Mouse (Mus musculus) mouse trophoblast stem cell (cell line): ENCODE results near the gene Acot6.

Source experiments
- in situ Hi-C, 2 experiments: fragments of 300-500 bp; cut with MseI, MboI; formaldehyde crosslinking; loops; 2 replicates in 1 of 2; 3 replicates in 1 of 2; pipeline ENCODE4 v1.15.1; 2025

Gene Acot6

DNA sequence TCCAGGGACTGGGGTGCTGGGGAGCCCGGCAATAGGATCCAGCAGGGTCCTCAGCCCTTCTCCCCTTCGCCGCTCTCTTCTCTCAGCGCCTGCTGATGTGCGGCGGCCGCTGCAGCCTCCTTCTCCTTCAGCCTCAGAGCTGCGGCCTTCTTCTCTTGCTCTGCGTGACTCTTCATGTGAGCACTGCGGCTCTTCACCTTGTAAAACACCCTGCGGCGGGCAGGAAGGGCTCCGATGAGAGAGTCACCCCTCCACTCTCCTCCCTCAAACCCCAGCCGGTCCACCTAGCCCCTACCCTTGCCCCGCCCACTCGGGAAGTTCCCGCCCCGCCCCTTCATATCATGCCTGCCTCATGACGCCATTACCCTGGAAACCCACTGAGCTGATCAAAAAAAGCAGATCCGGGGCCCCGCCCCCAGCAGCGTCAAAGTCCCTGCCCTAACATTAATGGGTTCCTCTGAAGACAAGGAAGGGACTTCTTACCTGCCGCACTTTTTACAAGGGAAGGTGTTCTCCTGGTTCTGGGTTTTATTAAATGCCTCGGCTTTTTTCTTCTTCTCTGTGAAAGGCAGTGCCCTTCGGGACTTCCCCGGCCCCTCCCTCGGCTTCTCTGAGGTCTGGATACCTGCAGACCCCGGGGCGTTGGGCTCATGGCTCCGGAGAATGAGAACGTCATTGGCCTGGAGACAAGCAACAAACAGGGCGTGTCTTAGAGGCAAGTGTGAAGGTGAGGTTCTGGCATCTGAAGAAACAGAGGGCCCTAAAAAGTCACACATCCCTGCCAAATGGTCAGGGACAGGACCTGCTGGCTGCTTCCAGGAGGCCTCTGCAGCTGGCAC is 52.1 kb downstream of the Acot6 start:
- in situ Hi-C loops: no loop called here

DNA sequence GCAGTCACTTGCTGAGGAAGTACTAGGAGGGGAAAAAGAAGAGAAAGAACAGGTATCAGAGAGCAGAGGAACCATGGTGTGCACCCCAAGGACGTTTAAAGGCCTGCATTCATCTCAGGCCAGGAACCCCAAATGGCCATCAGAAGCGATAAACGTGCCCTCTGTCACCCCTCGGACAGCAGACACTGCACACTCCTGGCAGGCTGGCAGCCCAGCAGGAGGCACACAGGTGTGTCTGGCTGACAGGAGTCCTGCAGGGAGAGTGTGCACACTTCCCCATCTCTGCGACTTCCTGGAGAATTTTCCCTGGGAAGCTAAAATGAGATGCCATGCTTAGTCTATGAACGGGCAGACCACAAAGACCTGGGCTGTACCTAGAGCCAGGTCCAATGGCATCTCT is 53.0 kb downstream of the Acot6 start:
- in situ Hi-C loops: no loop called here

DNA sequence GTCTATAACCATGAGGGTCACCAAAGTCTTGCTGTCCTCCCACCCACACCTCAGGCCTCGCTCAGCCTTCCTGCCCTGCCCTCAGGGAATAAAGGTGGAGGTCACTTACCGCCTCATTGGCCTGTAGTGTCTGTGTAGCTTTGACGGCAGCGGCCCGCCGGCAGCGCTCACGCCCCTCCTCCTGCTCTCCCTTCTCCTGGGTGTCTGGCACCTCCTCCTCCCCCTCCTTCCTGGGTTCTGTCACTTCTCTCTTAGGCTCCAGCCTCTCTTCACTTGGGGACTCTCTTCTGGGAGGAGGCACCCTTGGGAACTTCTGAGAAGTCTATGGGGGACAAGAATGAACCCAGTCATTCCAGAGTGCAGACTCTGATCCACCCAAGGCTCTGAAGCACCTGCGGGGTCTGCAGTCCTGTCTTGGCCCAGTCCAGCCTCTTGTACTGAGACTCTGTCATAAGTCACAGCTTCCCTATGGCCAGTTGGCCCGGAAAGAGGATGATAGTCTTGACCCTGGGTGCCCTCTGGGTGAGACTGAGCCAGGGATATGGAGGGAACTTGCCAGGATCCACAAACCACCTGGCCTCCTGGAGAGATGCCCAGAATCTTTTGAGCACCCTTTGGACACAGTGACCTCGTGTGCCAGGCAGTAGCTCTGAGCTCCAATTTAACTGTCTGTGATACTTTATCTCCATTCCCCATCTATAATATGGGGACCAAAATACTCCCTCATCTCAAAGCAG is 54.5 kb downstream of the Acot6 start:
- in situ Hi-C loops: no loop called here

DNA sequence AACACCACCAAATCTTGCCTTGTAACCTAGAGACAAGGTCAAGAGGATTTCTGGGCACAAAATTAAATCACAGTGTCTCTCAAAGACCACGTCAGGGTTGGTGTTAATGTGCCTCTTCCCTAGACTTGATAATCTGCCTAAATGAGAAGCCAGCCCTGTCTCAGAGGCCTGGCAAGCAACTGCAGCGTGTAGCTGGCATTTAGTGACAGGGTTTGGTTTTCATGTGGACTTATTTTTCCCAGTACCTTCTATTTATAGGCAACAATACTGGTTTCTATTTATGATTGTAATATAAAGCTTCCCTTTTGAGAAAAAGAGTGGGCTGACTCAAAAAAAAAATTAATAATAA is 55.0 kb downstream of the Acot6 start:
- in situ Hi-C loops: no loop called here

DNA sequence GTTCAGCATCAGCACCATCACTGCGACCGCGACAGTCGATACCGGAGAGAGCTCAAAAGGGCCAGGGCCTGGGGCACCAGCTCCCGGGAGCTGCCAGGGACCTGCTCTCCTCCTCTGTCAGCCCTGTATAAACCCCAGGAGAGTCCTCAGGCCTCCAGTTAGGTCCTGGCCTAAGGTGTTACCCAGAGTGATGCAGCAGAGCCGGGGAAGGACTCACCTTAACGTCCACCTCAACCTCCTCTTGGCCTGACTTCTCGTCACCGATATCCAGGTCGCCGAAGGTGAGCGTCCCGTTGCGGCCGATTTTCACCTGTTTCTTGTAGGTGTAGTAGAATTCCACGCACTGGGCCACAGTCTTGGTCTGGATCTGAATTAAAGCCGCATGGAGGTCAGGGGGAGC is 55.8 kb downstream of the Acot6 start:
- in situ Hi-C loops: no loop called here

DNA sequence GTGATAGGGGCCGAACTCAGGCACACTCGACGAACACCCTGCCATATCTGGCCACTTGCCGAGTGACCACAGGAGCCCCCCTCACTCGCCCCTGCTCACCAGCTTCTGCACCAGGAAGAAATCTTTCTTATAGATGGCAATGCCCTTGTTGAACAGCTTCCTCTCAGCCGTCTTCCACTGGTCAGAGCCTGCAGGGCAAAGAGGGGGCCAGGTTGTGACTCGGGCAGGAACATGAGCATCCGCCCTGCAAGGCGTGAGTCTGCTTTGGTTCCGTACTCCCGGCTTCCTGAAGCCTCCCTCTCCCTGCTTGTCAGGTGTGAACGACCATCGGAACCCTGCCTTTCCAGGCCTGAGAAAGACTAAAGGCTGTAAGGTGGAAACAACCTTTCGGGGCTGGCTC is 57.7 kb downstream of the Acot6 start:
- in situ Hi-C loops: no loop called here

DNA sequence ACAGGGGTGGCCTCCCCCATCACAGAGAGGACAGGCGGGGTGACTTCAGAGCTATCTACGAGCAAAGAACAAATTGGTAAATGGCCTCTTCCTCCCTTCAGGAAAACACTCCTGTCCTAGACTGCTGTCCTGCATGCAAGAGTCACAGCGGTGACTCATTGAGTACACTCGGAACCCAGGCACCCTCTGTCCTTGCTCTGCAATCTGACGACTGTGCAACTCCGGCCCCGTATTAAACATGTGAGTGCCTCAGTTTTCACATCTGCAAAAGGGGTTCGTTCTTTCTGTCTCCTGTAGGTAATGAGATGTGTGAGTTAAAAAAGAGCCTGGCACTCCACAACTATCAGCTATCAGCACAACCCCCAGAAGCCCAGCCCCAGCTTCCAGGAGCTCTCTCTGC is 60.0 kb downstream of the Acot6 start:
- in situ Hi-C loops: loop anchor here (5.0 to 10.0 kb wide), 2 partner anchors 87 to 94 kb away; no protein-coding TSS in a partner anchor
